Mouse (Mus musculus): ENCODE results near the gene Bnipl. TPM values are rescaled to one million over a fixed set of nuclear protein-coding genes. Genes with fewer than 3 reads are reported as not detected.
A peak's percentile ranks its signal among the peaks of the same experiment; 100 is the strongest.

Bnipl gene
- polyA plus RNA-seq, 1 experiment from 2014 or later: 0.22 TPM

GRCm38 (mm10) chr3:95231298-95232221 is 19.4 kb downstream of the Bnipl start, which contains the start of gene Mllt11:
Gene Mllt11, minus strand, starts transcription at chr3:95232171.
- no peak for ATAC-seq (replicated peaks)
- Histone ChIP-seq H3K9me3 (no peaks in the 10 kb centered on the region), H3K4me1 (peaks cover 29% of the 10 kb centered on the region), H3K27ac (peak within 1 kb of the TSS; percentile 97), H3K4me2 (peak within 1 kb of the TSS; percentile 90), H3K36me3 (replicated peaks) (peaks cover 42% of the 10 kb centered on the region), H3K27me3 (replicated peaks) (no peaks in the 10 kb centered on the region), H3K4me3 (peak within 1 kb of the TSS; percentile 59), H3K9ac (0 out of 2 replicates have a peak within 1 kb of the TSS, but pooled peaks have one; percentile 79)
- WGBS: 80% methylated on average over 13 of the region's 13 CpGs

GRCm38 (mm10) chr3:95230495-95231297 is 20.3 kb downstream of the Bnipl start:
- peak overlapping the region; percentile 90 for H3K4me2 ChIP-seq
- WGBS: 25% methylated on average over 8 of the region's 8 CpGs
- H3K9me3 ChIP-seq: no peaks in the 10 kb centered on the region
- no peaks in the 10 kb centered on the region for H3K27me3 ChIP-seq (replicated peaks)
- peaks cover 38% of the 10 kb centered on the region for H3K4me1 ChIP-seq
- ATAC-seq (replicated peaks): no peak
- H3K9ac ChIP-seq: peak overlapping the region; percentile 79
- H3K4me3 ChIP-seq: peak overlapping the region; percentile 59
- H3K36me3 ChIP-seq (replicated peaks): peaks cover 35% of the 10 kb centered on the region
- H3K27ac ChIP-seq: peak overlapping the region; percentile 97

- Histone ChIP-seq H3K36me3 (replicated peaks) (peaks cover 27% of the 10 kb centered on the region), H3K9me3 (no peaks in the 10 kb centered on the region), H3K4me1 (peaks cover 45% of the 10 kb centered on the region), H3K9ac (peak overlapping the region; percentile 79), H3K4me2 (peak overlapping the region; percentile 90), H3K4me3 (peak overlapping the region; percentile 59), H3K27ac (peak overlapping the region; percentile 97), H3K27me3 (replicated peaks) (no peaks in the 10 kb centered on the region)
- WGBS: 3% methylated on average over 13 of the region's 13 CpGs
- ATAC-seq (replicated peaks): 0 out of 2 replicates have a peak, but pooled peaks have one; percentile 3
These were observed 21.1 kb downstream of the Bnipl start for GRCm38 (mm10) chr3:95229781-95230494.

GRCm38 (mm10) chr3:95228894-95229780 is 21.9 kb downstream of the Bnipl start:
- 1% methylated on average over 39 of the region's 43 CpGs for WGBS
- peak; percentile 6; the same call in 1 of the 2 replicates for ATAC-seq (replicated peaks)
- peaks cover 53% of the 10 kb centered on the region for H3K4me1 ChIP-seq
- peak overlapping the region; percentile 79 for H3K9ac ChIP-seq
- H3K27me3 ChIP-seq (replicated peaks): no peaks in the 10 kb centered on the region
- H3K27ac ChIP-seq: peak overlapping the region; percentile 97
- H3K36me3 ChIP-seq (replicated peaks): peaks cover 21% of the 10 kb centered on the region
- H3K9me3 ChIP-seq: no peaks in the 10 kb centered on the region
- H3K4me2 ChIP-seq: peak overlapping the region; percentile 90
- peak overlapping the region; percentile 59 for H3K4me3 ChIP-seq

GRCm38 (mm10) chr3:95228148-95228893 is 22.7 kb downstream of the Bnipl start, which contains the start of gene Cdc42se1:
Gene Cdc42se1, plus strand, starts transcription at chr3:95228732.
- peaks cover 56% of the 10 kb centered on the region for H3K4me1 ChIP-seq
- peak; percentile 93 for ATAC-seq (replicated peaks)
- H3K27ac ChIP-seq: peak within 1 kb of the TSS; percentile 97
- H3K4me3 ChIP-seq: peak within 1 kb of the TSS; percentile 59
- peak within 1 kb of the TSS; percentile 90 for H3K4me2 ChIP-seq
- H3K36me3 ChIP-seq (replicated peaks): peaks cover 14% of the 10 kb centered on the region
- WGBS: under 1% methylated on average over 61 of the region's 64 CpGs
- H3K27me3 ChIP-seq (replicated peaks): no peaks in the 10 kb centered on the region
- H3K9ac ChIP-seq: peak within 1 kb of the TSS; percentile 79
- H3K9me3 ChIP-seq: no peaks in the 10 kb centered on the region

GRCm38 (mm10) chr3:95227214-95227613 is 23.8 kb downstream of the Bnipl start:
- ATAC-seq (replicated peaks): no peak
- 4% methylated on average over 1 of the region's 1 CpGs for WGBS
- Histone ChIP-seq H3K4me2 (peak overlapping the region; percentile 90), H3K27me3 (replicated peaks) (no peaks in the 10 kb centered on the region), H3K4me1 (peaks cover 62% of the 10 kb centered on the region), H3K27ac (peak overlapping the region; percentile 97), H3K4me3 (peak overlapping the region; percentile 59), H3K36me3 (replicated peaks) (peaks cover 3% of the 10 kb centered on the region), H3K9me3 (no peaks in the 10 kb centered on the region), H3K9ac (peak overlapping the region; percentile 79)

- Histone ChIP-seq H3K4me3 (0 out of 2 replicates have a peak overlapping the region, but pooled peaks have one; percentile 7), H3K27ac (no peak overlapping the region), H3K36me3 (replicated peaks) (peaks cover 15% of the 10 kb centered on the region), H3K4me2 (peak overlapping the region; percentile 25; the same call in 1 of the 2 replicates), H3K27me3 (replicated peaks) (no peaks in the 10 kb centered on the region), H3K9me3 (no peaks in the 10 kb centered on the region), H3K9ac (no peak overlapping the region), H3K4me1 (peaks cover 38% of the 10 kb centered on the region)
- WGBS: 19% methylated on average over 6 of the region's 6 CpGs
- ATAC-seq (replicated peaks): no peak
These were observed 26.7 kb downstream of the Bnipl start for GRCm38 (mm10) chr3:95224295-95224694.

- 90% methylated on average over 2 of the region's 2 CpGs for WGBS
- Histone ChIP-seq H3K9ac (no peak overlapping the region), H3K27ac (no peak overlapping the region), H3K36me3 (replicated peaks) (peaks cover 24% of the 10 kb centered on the region), H3K4me2 (no peak overlapping the region), H3K4me3 (no peak overlapping the region), H3K4me1 (peaks cover 44% of the 10 kb centered on the region), H3K27me3 (replicated peaks) (no peaks in the 10 kb centered on the region), H3K9me3 (no peaks in the 10 kb centered on the region)
- no peak for ATAC-seq (replicated peaks)
These were observed 28.0 kb downstream of the Bnipl start for GRCm38 (mm10) chr3:95223041-95223440.

GRCm38 (mm10) chr3:95218466-95219137 is 32.4 kb downstream of the Bnipl start:
- Histone ChIP-seq H3K36me3 (replicated peaks) (peaks cover 33% of the 10 kb centered on the region), H3K4me1 (peaks cover 29% of the 10 kb centered on the region), H3K4me3 (no peak overlapping the region), H3K9ac (no peak overlapping the region), H3K27ac (peak overlapping the region; percentile 94; the same call in 1 of the 2 replicates), H3K4me2 (peak overlapping the region; percentile 61), H3K27me3 (replicated peaks) (no peaks in the 10 kb centered on the region), H3K9me3 (no peaks in the 10 kb centered on the region)
- WGBS: 84% methylated on average over 6 of the region's 6 CpGs
- no peak for ATAC-seq (replicated peaks)
